8 mouse cellular contexts compared by ENCODE assay signal in the genomic region with DNA sequence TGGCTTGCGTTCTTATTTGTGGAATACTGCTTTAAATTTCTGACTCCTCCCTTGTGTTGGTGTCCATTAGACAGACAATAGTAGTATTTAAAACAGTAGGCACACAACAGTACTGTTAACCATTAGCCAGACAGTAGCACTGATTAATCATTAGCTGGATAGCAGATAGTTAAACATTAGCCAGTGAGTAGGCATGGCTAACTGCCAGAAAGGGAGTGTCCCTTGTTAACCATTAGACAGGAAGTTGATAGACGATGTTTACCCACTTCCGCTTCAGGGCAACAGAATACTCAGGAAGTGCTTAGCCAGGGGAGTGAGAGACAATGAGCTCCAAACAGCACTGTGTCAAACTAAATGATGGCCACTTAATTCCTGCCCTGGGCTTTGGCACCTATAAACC. TPM values are rescaled to one million over a fixed set of nuclear protein-coding genes. Genes with fewer than 3 reads are reported as not detected.
A peak's percentile ranks its signal among the peaks of the same experiment; 100 is the strongest.
DNase-seq lines count a peak whose midpoint lies in the region; ATAC-seq lines count a peak whose summit lies in the region.

A gene (plus strand): TSS at position 247 of the 400 bp plus-strand sequence.

- no peaks in the 10 kb centered on the region for H3K27me3 ChIP-seq in embryonic facial prominence, embryonic 14.5 days (replicated peaks; ENCODE audit: control insufficient read depth, insufficient read depth, low read length)
- H3K27me3 ChIP-seq in embryonic facial prominence, embryonic 10.5 days (replicated peaks; ENCODE audit: low read depth, poor library complexity, severe bottlenecking), result no peaks in the 10 kb centered on the region

- no peak within 1 kb of the TSS for H3K4me2 ChIP-seq in embryonic facial prominence, embryonic 14.5 days (ENCODE audit: low read depth, low read length)

- H3K9me3 ChIP-seq in embryonic facial prominence, embryonic 14.5 days (ENCODE audit: control insufficient read depth, low read length), result no peaks in the 10 kb centered on the region
- H3K9me3 ChIP-seq in embryonic facial prominence, embryonic 10.5 days, result no peaks in the 10 kb centered on the region

- WGBS in embryonic facial prominence, embryonic 14.5 days, result 65% methylated on average over 3 of the region's 3 CpGs
- WGBS in embryonic facial prominence, embryonic 10.5 days, result 62% methylated on average over 3 of the region's 3 CpGs

- H3K27ac ChIP-seq in embryonic facial prominence, embryonic 14.5 days (replicated peaks; ENCODE audit: low read depth, low read length), result no peak within 1 kb of the TSS
- H3K27ac ChIP-seq in embryonic facial prominence, embryonic 10.5 days (replicated peaks), result no peak within 1 kb of the TSS
- H3K27ac ChIP-seq in brown adipose tissue, adult 24 weeks (replicated peaks; ENCODE audit: low read depth, low read length), result no peak within 1 kb of the TSS

- H3K4me1 ChIP-seq in embryonic facial prominence, embryonic 14.5 days (ENCODE audit: control insufficient read depth, insufficient read depth, low read length), result no peaks in the 10 kb centered on the region
- no peaks in the 10 kb centered on the region for H3K4me1 ChIP-seq in embryonic facial prominence, embryonic 10.5 days
- H3K4me1 ChIP-seq in brown adipose tissue, adult 24 weeks (ENCODE audit: control insufficient read depth, insufficient read depth, insufficient read length, low read length), result no peaks in the 10 kb centered on the region

- no peaks in the 10 kb centered on the region for H3K36me3 ChIP-seq in embryonic facial prominence, embryonic 14.5 days (ENCODE audit: control insufficient read depth, insufficient read depth, low read length)
- no peaks in the 10 kb centered on the region for H3K36me3 ChIP-seq in embryonic facial prominence, embryonic 10.5 days (replicated peaks)

- ATAC-seq in embryonic facial prominence, embryonic 14.5 days (ENCODE audit: low read depth), result no peak

- H3K9ac ChIP-seq in embryonic facial prominence, embryonic 14.5 days (ENCODE audit: low read depth, low read length), result no peak within 1 kb of the TSS

- H3K4me3 ChIP-seq in embryonic facial prominence, embryonic 14.5 days (ENCODE audit: low read depth, low read length), result no peak within 1 kb of the TSS
- no peak within 1 kb of the TSS for H3K4me3 ChIP-seq in embryonic facial prominence, embryonic 10.5 days
- H3K4me3 ChIP-seq in brown adipose tissue, adult 24 weeks (ENCODE audit: insufficient read depth, low read depth, low read length), result peak within 1 kb of the TSS; percentile 21

- peak; percentile 32 for DNase-seq in embryonic facial prominence, embryonic 14.5 days (ENCODE audit: low spot score)
- DNase-seq in embryonic facial prominence, embryonic 10.5 days (ENCODE audit: low spot score), result no peak
- DNase-seq in 3134 (ENCODE audit: extremely low read depth, insufficient read length, low spot score) (peak; percentile 37), liver (peak; percentile 28)
- peak; percentile 31 to 52 for DNase-seq in natural killer cell, adult 2 months (ENCODE audit: low spot score in 2 of 2)
- DNase-seq in layer of hippocampus, adult 9-11 months, result no peak
- no peak for DNase-seq in gastrocnemius, postnatal 25 days

RNA-seq across cellular contexts. Expression of the gene that starts here (rescaled TPM):
- polyA plus RNA-seq in embryonic facial prominence, embryonic 14.5 days (2014; fragmentation: Nextera tagmentation; extraction: Ambion mirVana), result 2.0 and 2.5 TPM in 2 replicates
- 0.50 TPM in 1 of 2 replicates, not detected in the other for polyA plus RNA-seq in embryonic facial prominence, embryonic 10.5 days (2016; fragmentation: Nextera tagmentation; extraction: Ambion mirVana)
- 10.8 and 13.2 TPM in 2 replicates for polyA plus RNA-seq in brown adipose tissue, adult 24 weeks (2012; ENCODE audit: insufficient read depth, insufficient read length, missing spikeins)
- total RNA-seq in gastrocnemius, postnatal 25 days (2021), result under 1 TPM; 0.36 to 0.51 TPM

Comparison
In these comparisons a context has a peak if more than half of its experiments do, and no peak if none do; other contexts are left out.
1. DNase-seq: peak in embryonic facial prominence, embryonic 14.5 days (single experiment), 3134 (single experiment), liver (single experiment) and natural killer cell, adult 2 months (2 of 2); none in embryonic facial prominence, embryonic 10.5 days (single experiment), layer of hippocampus, adult 9-11 months (single experiment) and gastrocnemius, postnatal 25 days (single experiment).